Mouse (Mus musculus) lung, adult 2 months (tissue): Measurements from ENCODE around the gene Mpv17.

Experiments
- CTCF ChIP-seq: fragments of 200-500 bp; IDR thresholded peaks from 2 replicates; pipeline ENCODE4 v1.5.1; 2011; ENCODE audit warnings: mild to moderate bottlenecking, low read length, control low read depth; ENCODE audit not compliant: insufficient read depth
- POLR2A ChIP-seq: fragments of 200-500 bp; IDR thresholded peaks from 2 replicates; pipeline ENCODE4 v1.6.1; 2011; ENCODE audit warnings: low read depth, mild to moderate bottlenecking, control low read depth, low read length, borderline replicate concordance; ENCODE audit errors: extremely low read depth

GRCm38 (mm10) chr5:31093151-31094041, 60.7 kb downstream of the Mpv17 start:
- no peak for TF ChIP-seq POLR2A
- no peak for TF ChIP-seq CTCF
